Mouse (Mus musculus) megakaryocyte, embryonic 14.5 days (primary cell): ENCODE data around the gene Art4. TPM values are rescaled to one million over a fixed set of nuclear protein-coding genes. Genes with fewer than 3 reads are reported as not detected.
A peak's percentile ranks its signal among the peaks of the same experiment; 100 is the strongest.

Source experiments
- H3K27me3 ChIP-seq: replicated peaks from 2 replicates; pipeline ENCODE3; 2012; ENCODE audit warnings: inconsistent platforms
- H3K36me3 ChIP-seq: replicated peaks from 2 replicates; pipeline ENCODE3; 2012; ENCODE audit warnings: low read length, inconsistent platforms, mixed read lengths
- H3K4me1 ChIP-seq: 2 replicates; pipeline ENCODE4 v1.6.1; 2012; ENCODE audit warnings: inconsistent platforms
- H3K4me3 ChIP-seq: replicated peaks from 2 replicates; pipeline ENCODE3; 2012; ENCODE audit warnings: moderate library complexity, mild to moderate bottlenecking, inconsistent platforms
- H3K9me3 ChIP-seq: 2 replicates; pipeline ENCODE4 v1.6.1; 2012; ENCODE audit warnings: inconsistent platforms
- FLI1 ChIP-seq: IDR thresholded peaks from 2 replicates; pipeline ENCODE4 v1.6.1; 2012; ENCODE audit warnings: low read length, inconsistent platforms, mixed read lengths
- GATA1 ChIP-seq: IDR thresholded peaks from 3 replicates; pipeline ENCODE4 v1.6.1; 2012; ENCODE audit warnings: mixed read lengths, low read length, inconsistent platforms, borderline replicate concordance
- polyA plus RNA-seq: library from polyadenylated mRNA; stranded (reverse); fragments of >175 nt; gene quantifications from 2 replicates; pipeline ENCODE4 v1.2.3, GENCODE M21; 2012; ENCODE audit warnings: low replicate concordance; ENCODE audit not compliant: insufficient read depth

The Art4 gene
- polyA plus RNA-seq, 1 experiment: 0.32 TPM

GRCm38 (mm10) chr6:136837323-136837722, 20.2 kb downstream of the Art4 start:
- peaks cover 9% of the 10 kb centered on the region for H3K9me3 ChIP-seq
- peaks cover 20% of the 10 kb centered on the region for H3K27me3 ChIP-seq
- no peak for TF ChIP-seq GATA1
- no peak for TF ChIP-seq FLI1
- H3K4me1 ChIP-seq: 0 out of 2 replicates have a peak, but pooled peaks cover 4% of the 10 kb centered on the region
- H3K36me3 ChIP-seq: no peaks in the 10 kb centered on the region
- no peak overlapping the region for H3K4me3 ChIP-seq

- Histone ChIP-seq H3K4me3 (no peak within 1 kb of the TSS), H3K36me3 (no peaks in the 10 kb centered on the region), H3K9me3 (peaks cover 7% of the 10 kb centered on the region), H3K27me3 (peaks cover 20% of the 10 kb centered on the region), H3K4me1 (peaks cover 17% of the 10 kb centered on the region)
- TF ChIP-seq GATA1: no peak
- TF ChIP-seq FLI1: no peak
Measured at GRCm38 (mm10) chr6:136835352-136835751, 22.2 kb downstream of the Art4 start, which contains the start of gene Smco3. Smco3 (minus strand) TSS chr6:136835452.

DNA sequence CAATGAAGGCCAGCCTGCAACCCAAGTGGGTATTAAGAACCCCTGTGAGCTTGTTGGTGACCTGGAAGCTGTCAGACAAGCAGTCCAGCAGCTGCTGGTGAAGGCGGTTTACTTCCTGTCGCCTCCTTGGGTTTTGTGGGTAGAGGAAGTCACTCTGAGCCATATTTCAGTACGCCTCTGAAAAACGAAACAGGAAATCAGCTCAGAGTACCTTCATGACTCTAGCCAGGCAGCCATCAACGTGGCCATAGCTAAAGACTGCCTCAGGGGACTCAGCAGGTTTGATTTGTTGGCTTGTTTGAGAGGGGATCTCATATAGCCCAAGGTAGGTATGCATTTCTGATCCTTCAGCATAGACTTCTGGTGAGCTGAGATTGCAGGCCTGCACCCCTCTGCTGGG, 25.8 kb downstream of the Art4 start:
- Histone ChIP-seq H3K4me1 (peaks cover 23% of the 10 kb centered on the region), H3K27me3 (peaks cover 14% of the 10 kb centered on the region), H3K4me3 (peak overlapping the region; percentile 16), H3K9me3 (no peaks in the 10 kb centered on the region), H3K36me3 (no peaks in the 10 kb centered on the region)
- TF ChIP-seq GATA1: no peak
- no peak for TF ChIP-seq FLI1

GRCm38 (mm10) chr6:136828681-136829080, 28.9 kb downstream of the Art4 start:
- Histone ChIP-seq H3K27me3 (no peaks in the 10 kb centered on the region), H3K4me1 (peaks cover 29% of the 10 kb centered on the region), H3K4me3 (peak overlapping the region; percentile 97), H3K9me3 (no peaks in the 10 kb centered on the region), H3K36me3 (peaks cover 23% of the 10 kb centered on the region)
- TF ChIP-seq FLI1: no peak
- TF ChIP-seq GATA1: no peak

GRCm38 (mm10) chr6:136827881-136828561, 29.5 kb downstream of the Art4 start, which contains the start of gene Wbp11:
Wbp11 (minus strand) TSS chr6:136828233.
- Histone ChIP-seq H3K36me3 (peaks cover 26% of the 10 kb centered on the region), H3K27me3 (no peaks in the 10 kb centered on the region), H3K4me3 (peak within 1 kb of the TSS; percentile 97), H3K9me3 (no peaks in the 10 kb centered on the region), H3K4me1 (peaks cover 29% of the 10 kb centered on the region)
- peak; percentile 86 for TF ChIP-seq FLI1
- no peak for TF ChIP-seq GATA1

DNA sequence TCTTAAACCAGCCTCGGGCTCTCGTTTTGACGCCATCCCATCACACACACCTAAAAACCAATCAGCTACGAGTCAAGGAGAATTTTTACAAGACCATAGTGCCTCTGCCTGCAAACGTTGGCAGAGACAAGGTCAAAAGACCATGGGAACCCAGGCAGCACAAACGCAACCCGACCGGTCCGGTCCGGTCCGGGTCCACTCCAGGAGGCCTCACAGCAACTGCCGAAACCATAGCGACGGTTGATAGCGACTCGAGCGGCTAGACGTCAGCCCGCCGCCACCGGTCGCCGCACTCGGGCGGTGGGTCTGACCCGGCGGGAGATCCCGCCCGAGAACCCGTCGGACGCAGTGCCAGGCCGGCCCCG, 30.0 kb downstream of the Art4 start, which contains the start of gene BC049715:
TSS of gene BC049715 (plus strand) at position 111 of the 365 bp plus-strand sequence.
- TF ChIP-seq GATA1 (no peak), FLI1 (no peak)
- no peaks in the 10 kb centered on the region for H3K9me3 ChIP-seq
- no peaks in the 10 kb centered on the region for H3K27me3 ChIP-seq
- peaks cover 32% of the 10 kb centered on the region for H3K36me3 ChIP-seq
- H3K4me1 ChIP-seq: peaks cover 29% of the 10 kb centered on the region
- H3K4me3 ChIP-seq: peak within 1 kb of the TSS; percentile 97

DNA sequence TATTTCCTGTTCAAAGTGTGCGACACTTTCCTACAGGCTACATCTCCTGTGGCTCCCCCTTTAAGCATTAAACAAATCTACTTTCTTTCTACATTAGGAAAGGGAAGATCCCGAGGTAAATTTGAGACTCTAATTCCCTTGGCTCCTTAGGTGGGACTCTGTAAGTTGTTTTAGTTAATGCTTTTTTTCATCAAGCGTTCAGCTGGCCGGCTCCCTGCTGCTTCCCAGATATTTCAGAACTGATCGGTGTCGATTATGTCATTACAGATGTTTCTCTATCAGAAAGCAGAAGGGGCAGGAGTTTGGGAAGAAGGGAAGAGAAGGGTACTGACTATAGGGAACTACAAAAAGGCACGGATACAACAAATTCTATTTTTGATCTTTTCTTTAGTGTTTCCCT, 30.4 kb downstream of the Art4 start:
- Histone ChIP-seq H3K27me3 (no peaks in the 10 kb centered on the region), H3K9me3 (no peaks in the 10 kb centered on the region), H3K36me3 (peaks cover 35% of the 10 kb centered on the region), H3K4me3 (peak overlapping the region; percentile 97), H3K4me1 (peaks cover 28% of the 10 kb centered on the region)
- TF ChIP-seq FLI1: no peak
- TF ChIP-seq GATA1: no peak

- H3K4me3 ChIP-seq: no peak overlapping the region
- peaks cover 57% of the 10 kb centered on the region for H3K36me3 ChIP-seq
- no peaks in the 10 kb centered on the region for H3K9me3 ChIP-seq
- H3K4me1 ChIP-seq: peaks cover 20% of the 10 kb centered on the region
- TF ChIP-seq GATA1: no peak
- TF ChIP-seq FLI1: no peak
- H3K27me3 ChIP-seq: no peaks in the 10 kb centered on the region
Measured at GRCm38 (mm10) chr6:136824987-136825386, 32.5 kb downstream of the Art4 start.

DNA sequence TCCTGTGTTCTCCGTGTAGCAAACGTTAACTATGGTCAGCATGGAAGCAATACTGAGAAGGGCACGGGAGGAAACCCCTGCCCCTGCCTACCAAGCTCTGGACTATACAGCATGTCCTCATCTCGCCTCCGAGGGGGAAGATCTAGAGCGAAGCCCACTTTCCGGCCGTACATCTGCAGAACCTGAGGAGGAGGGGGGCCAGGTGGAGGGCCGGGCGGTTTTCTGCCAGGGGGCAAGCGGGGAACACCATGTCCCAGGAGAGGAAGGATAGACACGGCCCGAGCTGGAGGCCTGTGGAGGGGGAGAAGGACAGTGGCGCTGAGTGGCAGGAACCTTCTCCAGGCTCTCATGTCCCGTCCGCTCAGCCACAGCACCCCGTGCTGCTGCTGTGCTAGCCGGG, 36.4 kb downstream of the Art4 start:
- Histone ChIP-seq H3K36me3 (peaks cover 93% of the 10 kb centered on the region), H3K9me3 (no peaks in the 10 kb centered on the region), H3K27me3 (no peaks in the 10 kb centered on the region), H3K4me3 (no peak overlapping the region), H3K4me1 (peaks cover 7% of the 10 kb centered on the region)
- no peak for TF ChIP-seq FLI1
- no peak for TF ChIP-seq GATA1

DNA sequence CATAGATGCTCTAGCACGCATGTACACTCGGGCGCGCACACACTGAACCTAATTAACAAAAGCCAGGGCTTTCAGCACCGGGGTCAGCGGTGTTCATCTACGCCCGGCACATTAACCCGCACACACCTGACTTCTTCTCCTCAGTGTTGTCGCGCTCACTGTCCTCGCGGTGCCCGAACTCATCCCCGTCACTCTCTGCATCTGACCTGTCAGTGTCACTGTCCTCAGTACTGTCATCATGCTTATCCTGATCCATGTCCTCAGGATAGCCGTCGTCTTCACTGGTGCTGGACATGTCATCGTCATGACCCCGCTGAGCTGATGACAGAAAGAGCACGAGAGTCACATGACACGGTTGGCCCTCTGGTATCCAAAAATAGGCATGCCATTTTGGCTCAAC, 37.2 kb downstream of the Art4 start:
- TF ChIP-seq GATA1: no peak
- TF ChIP-seq FLI1: no peak
- H3K4me3 ChIP-seq: peak overlapping the region; percentile 46
- H3K27me3 ChIP-seq: no peaks in the 10 kb centered on the region
- no peaks in the 10 kb centered on the region for H3K9me3 ChIP-seq
- H3K4me1 ChIP-seq: peaks cover 8% of the 10 kb centered on the region
- H3K36me3 ChIP-seq: peaks cover 95% of the 10 kb centered on the region

- Histone ChIP-seq H3K36me3 (peaks cover 98% of the 10 kb centered on the region), H3K27me3 (no peaks in the 10 kb centered on the region), H3K4me1 (peaks cover 19% of the 10 kb centered on the region), H3K4me3 (no peak overlapping the region), H3K9me3 (no peaks in the 10 kb centered on the region)
- TF ChIP-seq GATA1: no peak
- no peak for TF ChIP-seq FLI1
Measured at GRCm38 (mm10) chr6:136817549-136817948, 40.0 kb downstream of the Art4 start.
